Mouse (Mus musculus) myocyte (in vitro differentiated cells): ENCODE results near the gene Midn. TPM values are rescaled to one million over a fixed set of nuclear protein-coding genes. Genes with fewer than 3 reads are reported as not detected.
A peak's percentile ranks its signal among the peaks of the same experiment; 100 is the strongest.

Source experiments
- H3K27me3 ChIP-seq: one replicate; pipeline ENCODE4 v1.6.1; 2011; ENCODE audit not compliant: control insufficient read depth, insufficient read depth, insufficient read length
- H3K36me3 ChIP-seq: one replicate; pipeline ENCODE4 v1.6.1; 2011; ENCODE audit not compliant: control insufficient read depth, insufficient read depth
- H3K4me2 ChIP-seq: one replicate; pipeline ENCODE4 v1.6.1; 2011; ENCODE audit warnings: low read depth, control low read depth
- H3K4me3 ChIP-seq: one replicate; pipeline ENCODE4 v1.5.1; 2011; ENCODE audit warnings: mild to moderate bottlenecking, control low read depth, moderate library complexity
- H3K79me2 ChIP-seq: one replicate; pipeline ENCODE4 v1.6.1; 2011; ENCODE audit not compliant: control insufficient read depth, insufficient read depth
- H3ac ChIP-seq: one replicate; pipeline ENCODE4 v1.6.1; 2011; ENCODE audit not compliant: control insufficient read depth, insufficient read length
- CEBPB ChIP-seq: IDR thresholded peaks from 2 replicates; pipeline ENCODE4 v1.6.1; 2011; ENCODE audit warnings: mild to moderate bottlenecking, moderate library complexity; ENCODE audit not compliant: poor library complexity, insufficient read depth, severe bottlenecking
- E2F4 ChIP-seq: IDR thresholded peaks from one replicate; pipeline ENCODE4 v1.6.1; 2011; ENCODE audit warnings: mild to moderate bottlenecking, control low read depth, moderate library complexity; ENCODE audit not compliant: insufficient read depth
- MAX ChIP-seq: IDR thresholded peaks from one replicate; pipeline ENCODE4 v1.6.1; 2011; ENCODE audit warnings: low read depth, mild to moderate bottlenecking, control low read depth
- MYOD1 ChIP-seq, 3 experiments: IDR thresholded peaks; one replicate each; pipeline ENCODE4 v1.6.1; 2011; ENCODE audit warnings: control low read depth in 2 of 3, low read depth in 2 of 3, mild to moderate bottlenecking in 2 of 3, moderate library complexity in 1 of 3; ENCODE audit not compliant: insufficient read length in 2 of 3, control insufficient read depth in 1 of 3
- MYOG ChIP-seq, 3 experiments: IDR thresholded peaks; one replicate each; pipeline ENCODE4 v1.6.1; 2011; ENCODE audit warnings: control low read depth in 2 of 3, low read depth in 2 of 3, mild to moderate bottlenecking in 2 of 3; ENCODE audit not compliant: insufficient read length in 2 of 3, control insufficient read depth in 1 of 3, insufficient read depth in 1 of 3
- POLR2A ChIP-seq: IDR thresholded peaks from one replicate; pipeline ENCODE4 v1.6.1; 2011; ENCODE audit warnings: low read depth, mild to moderate bottlenecking, control low read depth, moderate library complexity; ENCODE audit not compliant: insufficient read length
- POLR2AphosphoS2 ChIP-seq: IDR thresholded peaks from one replicate; pipeline ENCODE4 v1.6.1; 2011; ENCODE audit warnings: low read depth, control low read depth; ENCODE audit not compliant: insufficient read length
- REST ChIP-seq: IDR thresholded peaks from one replicate; pipeline ENCODE4 v1.6.1; 2011; ENCODE audit warnings: mild to moderate bottlenecking, control low read depth, moderate library complexity; ENCODE audit not compliant: insufficient read depth, insufficient read length
- SRF ChIP-seq: IDR thresholded peaks from one replicate; pipeline ENCODE4 v1.6.1; 2011; ENCODE audit warnings: low read depth; ENCODE audit not compliant: control insufficient read depth, insufficient read length
- TCF12 ChIP-seq: IDR thresholded peaks from one replicate; pipeline ENCODE4 v1.6.1; 2011; ENCODE audit warnings: mild to moderate bottlenecking, control low read depth; ENCODE audit not compliant: poor library complexity, insufficient read depth, severe bottlenecking
- TCF3 ChIP-seq: IDR thresholded peaks from one replicate; pipeline ENCODE4 v1.6.1; 2011; ENCODE audit warnings: low read depth, control low read depth; ENCODE audit not compliant: insufficient read length
- USF1 ChIP-seq: IDR thresholded peaks from one replicate; pipeline ENCODE4 v1.6.1; 2011; ENCODE audit warnings: low read depth, mild to moderate bottlenecking, control low read depth, moderate library complexity
- polyA plus RNA-seq: library from polyadenylated mRNA; unstranded; fragments of >200 nt; fragmentation: generic; extraction: Trizol; gene quantifications from one replicate; pipeline ENCODE4 v1.2.1, GENCODE M21; 2012; ENCODE audit warnings: missing spikeins

Midn gene
- polyA plus RNA-seq, 1 experiment = 131 TPM

DNA sequence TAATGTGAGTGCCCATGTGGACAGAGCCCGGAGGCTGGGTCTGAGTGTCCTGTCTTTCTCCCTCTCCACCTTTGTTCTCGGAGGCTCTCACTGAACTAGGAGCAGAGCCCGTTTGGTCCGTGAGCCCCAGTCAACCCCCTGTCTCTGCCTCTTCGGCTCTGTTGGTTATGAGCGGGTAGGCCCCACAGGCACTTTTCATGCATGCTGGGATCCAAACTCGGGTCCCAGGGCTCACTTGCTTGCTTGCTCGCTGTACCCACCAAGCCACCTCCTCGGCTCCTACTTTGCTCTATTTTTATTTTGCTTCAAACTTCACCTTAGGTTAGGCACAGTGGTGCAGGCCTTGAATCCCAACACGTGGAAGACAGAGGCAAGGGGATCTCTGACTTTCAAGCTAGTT lies 39.7 kb downstream of the Midn start:
- peaks cover 11% of the 10 kb centered on the region for H3K27me3 ChIP-seq
- no peaks in the 10 kb centered on the region for H3K36me3 ChIP-seq
- no peak overlapping the region for H3K4me2 ChIP-seq
- H3K4me3 ChIP-seq = no peak overlapping the region
- H3K79me2 ChIP-seq = no peaks in the 10 kb centered on the region
- TF ChIP-seq CEBPB (no peak), SRF (no peak), E2F4 (no peak), MAX (no peak), MYOG (IDR thresholded peaks at IDR 0.05; ENCODE audit: control insufficient read depth in 1 of 3, insufficient read depth in 1 of 3, insufficient read length in 2 of 3, low read depth in 2 of 3) (no peak), TCF12 (no peak), USF1 (no peak), MYOD1 (IDR thresholded peaks at IDR 0.05; ENCODE audit: control insufficient read depth in 1 of 3, insufficient read length in 2 of 3, low read depth in 2 of 3) (no peak), REST (no peak), TCF3 (no peak)
- no peak overlapping the region for H3ac ChIP-seq

DNA sequence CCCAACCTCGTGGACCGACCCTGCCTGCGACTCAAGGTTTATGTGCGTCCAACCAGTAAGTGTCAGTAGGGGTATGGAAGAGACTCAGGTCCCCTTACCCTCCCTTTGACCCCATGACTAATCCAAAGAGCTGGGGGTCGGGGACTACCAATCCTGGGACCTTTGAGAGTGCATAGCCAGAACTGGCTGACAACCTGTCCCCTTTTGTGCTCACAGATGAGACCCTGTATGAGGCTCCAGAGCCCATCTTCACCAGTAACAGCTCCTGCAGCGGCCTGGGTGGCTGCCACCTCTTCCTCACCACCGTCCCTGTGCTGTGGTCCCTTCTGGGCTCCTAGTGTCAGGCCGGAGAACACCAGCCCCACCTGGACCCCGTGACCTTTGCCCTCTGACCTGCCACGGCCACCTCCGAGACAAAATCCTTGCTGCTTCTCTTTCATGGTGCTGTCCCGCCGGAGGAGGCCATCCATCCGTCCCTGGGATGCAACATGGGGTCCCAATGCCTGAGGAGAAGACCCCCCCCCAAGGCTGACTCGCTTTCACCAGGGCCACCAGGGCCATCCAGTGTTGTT lies 40.5 kb downstream of the Midn start:
- no peaks in the 10 kb centered on the region for H3K79me2 ChIP-seq
- H3K4me3 ChIP-seq = no peak overlapping the region
- TF ChIP-seq SRF = no peak
- no peak for TF ChIP-seq E2F4
- TF ChIP-seq REST = no peak
- TF ChIP-seq POLR2AphosphoS2 = no peak
- no peak for TF ChIP-seq TCF12
- TF ChIP-seq MAX = no peak
- no peak for TF ChIP-seq POLR2A
- no peak for TF ChIP-seq USF1
- TF ChIP-seq MYOG (IDR thresholded peaks at IDR 0.05; ENCODE audit: control insufficient read depth in 1 of 3, insufficient read depth in 1 of 3, insufficient read length in 2 of 3, low read depth in 2 of 3) = no peak
- TF ChIP-seq MYOD1 (IDR thresholded peaks at IDR 0.05; ENCODE audit: control insufficient read depth in 1 of 3, insufficient read length in 2 of 3, low read depth in 2 of 3) = no peak
- no peak for TF ChIP-seq TCF3
- TF ChIP-seq CEBPB = no peak
- H3K27me3 ChIP-seq = peaks cover 11% of the 10 kb centered on the region
- no peaks in the 10 kb centered on the region for H3K36me3 ChIP-seq
- no peak overlapping the region for H3ac ChIP-seq
- H3K4me2 ChIP-seq = no peak overlapping the region

DNA sequence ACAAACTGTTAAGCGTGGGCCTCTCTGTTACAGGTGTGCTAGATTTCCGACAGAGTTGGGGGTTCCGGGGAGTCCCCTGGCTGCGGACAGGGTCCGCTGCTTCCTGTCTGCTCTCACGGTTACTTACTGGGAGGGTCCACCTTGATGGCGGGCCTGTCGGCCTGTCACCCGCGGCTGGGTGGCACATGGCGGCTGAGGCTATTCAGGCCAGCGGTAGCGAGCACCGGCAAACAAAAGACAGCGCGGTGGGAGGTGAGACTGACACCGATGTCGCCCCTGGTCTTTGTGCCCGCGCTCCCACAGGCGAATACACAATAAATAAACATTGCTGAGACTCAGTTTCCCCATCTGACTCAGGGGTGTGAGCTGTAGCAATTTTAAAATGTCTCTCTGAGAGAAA lies 41.9 kb downstream of the Midn start:
- Histone ChIP-seq H3K27me3 (peaks cover 11% of the 10 kb centered on the region), H3K4me3 (no peak overlapping the region)

DNA sequence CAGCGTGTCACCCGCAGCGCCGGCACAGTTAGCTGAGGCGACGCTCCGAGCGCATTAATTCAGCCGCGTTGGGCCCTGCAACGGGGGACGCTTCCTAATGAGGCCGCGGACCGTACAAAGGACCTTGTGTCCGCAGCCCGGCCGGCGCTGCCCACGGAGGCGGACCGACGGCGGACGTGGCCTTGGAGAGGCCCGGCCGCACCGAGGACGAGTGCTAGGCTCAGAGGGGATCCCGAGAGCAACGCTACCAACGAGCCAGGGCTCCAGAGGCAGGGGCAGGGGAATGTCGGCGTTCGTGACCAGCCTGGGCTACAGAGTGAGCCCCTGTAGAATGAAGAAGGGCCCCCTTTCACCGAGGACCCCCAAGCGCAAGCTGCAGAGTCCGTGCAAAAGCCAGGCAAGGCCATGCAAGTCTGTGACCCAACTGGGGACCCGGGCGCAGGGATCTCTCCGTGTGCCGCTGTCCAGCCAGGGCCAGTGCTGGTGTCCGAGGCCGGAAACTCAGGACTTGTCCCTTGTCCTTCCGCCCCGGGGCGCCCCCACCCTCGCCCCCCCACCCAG lies 42.5 kb downstream of the Midn start:
- Histone ChIP-seq H3ac (no peak overlapping the region), H3K36me3 (no peaks in the 10 kb centered on the region), H3K79me2 (no peaks in the 10 kb centered on the region), H3K27me3 (peaks cover 11% of the 10 kb centered on the region), H3K4me3 (no peak overlapping the region), H3K4me2 (no peak overlapping the region)
- TF ChIP-seq REST (peak; percentile 64), CEBPB (no peak)

More for the DNA sequence above, 41.9 kb downstream of the Midn start:
- Histone ChIP-seq H3K4me2 (no peak overlapping the region), H3K36me3 (no peaks in the 10 kb centered on the region), H3ac (no peak overlapping the region), H3K79me2 (no peaks in the 10 kb centered on the region)
- TF ChIP-seq POLR2AphosphoS2 = no peak
- TF ChIP-seq REST = no peak
- TF ChIP-seq E2F4 = no peak
- TF ChIP-seq MYOG (IDR thresholded peaks at IDR 0.05; ENCODE audit: control insufficient read depth in 1 of 3, insufficient read depth in 1 of 3, insufficient read length in 2 of 3, low read depth in 2 of 3) = no peak
- TF ChIP-seq TCF3 = no peak

DNA sequence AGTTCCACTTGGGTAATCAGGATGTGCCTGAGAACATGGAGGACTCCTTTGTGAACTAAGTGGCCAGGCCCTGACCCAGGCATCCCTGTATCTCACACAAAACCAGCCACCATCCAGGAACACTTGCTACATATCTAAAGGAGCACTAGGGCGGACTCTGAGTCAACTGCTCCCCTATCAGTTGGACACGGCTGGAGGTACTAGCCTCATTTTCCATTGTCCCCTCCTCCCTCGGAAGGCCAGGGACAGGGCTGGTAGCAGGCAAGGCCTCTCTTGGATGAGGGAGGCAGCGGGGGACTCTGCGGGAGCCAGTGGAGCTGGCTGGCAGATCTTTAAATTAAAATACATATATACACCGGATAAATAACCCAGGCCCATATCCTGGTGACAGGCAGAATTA lies 45.9 kb downstream of the Midn start:
- TF ChIP-seq MYOG (IDR thresholded peaks at IDR 0.05; ENCODE audit: control insufficient read depth in 1 of 3, insufficient read depth in 1 of 3, insufficient read length in 2 of 3, low read depth in 2 of 3) = no peak
- TF ChIP-seq E2F4 = no peak
- no peak for TF ChIP-seq TCF12
- TF ChIP-seq MAX = no peak
- TF ChIP-seq CEBPB = no peak
- no peak for TF ChIP-seq TCF3
- no peak for TF ChIP-seq REST
- TF ChIP-seq POLR2AphosphoS2 = no peak
- no peak for TF ChIP-seq MYOD1 (IDR thresholded peaks at IDR 0.05; ENCODE audit: control insufficient read depth in 1 of 3, insufficient read length in 2 of 3, low read depth in 2 of 3)
- TF ChIP-seq USF1 = no peak
- no peak for TF ChIP-seq SRF
- no peak for TF ChIP-seq POLR2A
- Histone ChIP-seq H3K79me2 (no peaks in the 10 kb centered on the region), H3K36me3 (no peaks in the 10 kb centered on the region), H3ac (no peak overlapping the region), H3K4me3 (no peak overlapping the region), H3K4me2 (no peak overlapping the region), H3K27me3 (peaks cover 11% of the 10 kb centered on the region)
